Mouse (Mus musculus): ENCODE data around the gene Pold1. TPM values are rescaled to one million over a fixed set of nuclear protein-coding genes. Genes with fewer than 3 reads are reported as not detected.

The Pold1 gene
- polyA plus RNA-seq, 1 experiment: 38.4 TPM

- peak; percentile 94 for DNase-seq (ENCODE audit: low read depth)
- TF ChIP-seq CTCF (IDR thresholded peaks at IDR 0.05; ENCODE audit: borderline replicate concordance, extremely low read depth, insufficient read depth, insufficient read length): peak; percentile 77
- no peak for TF ChIP-seq POLR2A (IDR thresholded peaks at IDR 0.05; ENCODE audit: borderline replicate concordance, extremely low read depth, insufficient read depth, insufficient read length, poor library complexity, severe bottlenecking)
Measured at GRCm38 (mm10) chr7:44560435-44561400, 12.1 kb upstream of the Pold1 start.

- DNase-seq (ENCODE audit: low read depth): no peak
- TF ChIP-seq POLR2A (IDR thresholded peaks at IDR 0.05; ENCODE audit: borderline replicate concordance, extremely low read depth, insufficient read depth, insufficient read length, poor library complexity, severe bottlenecking): no peak
- TF ChIP-seq CTCF (IDR thresholded peaks at IDR 0.05; ENCODE audit: borderline replicate concordance, extremely low read depth, insufficient read depth, insufficient read length): no peak
Measured at GRCm38 (mm10) chr7:44557629-44558028, 9.0 kb upstream of the Pold1 start.

- peak; percentile 98 for DNase-seq (ENCODE audit: low read depth)
- TF ChIP-seq CTCF (IDR thresholded peaks at IDR 0.05; ENCODE audit: borderline replicate concordance, extremely low read depth, insufficient read depth, insufficient read length) (peak; percentile 9; the same call in 1 of the 2 replicates), POLR2A (IDR thresholded peaks at IDR 0.05; ENCODE audit: borderline replicate concordance, extremely low read depth, insufficient read depth, insufficient read length, poor library complexity, severe bottlenecking) (peak; percentile 25; the same call in 1 of the 2 replicates)
Measured at GRCm38 (mm10) chr7:44553826-44554225, 5.2 kb upstream of the Pold1 start, which contains the start of gene Nr1h2. Nr1h2 (minus strand) TSS chr7:44553951.

- TF ChIP-seq POLR2A (IDR thresholded peaks at IDR 0.05; ENCODE audit: borderline replicate concordance, extremely low read depth, insufficient read depth, insufficient read length, poor library complexity, severe bottlenecking): no peak
- no peak for TF ChIP-seq CTCF (IDR thresholded peaks at IDR 0.05; ENCODE audit: borderline replicate concordance, extremely low read depth, insufficient read depth, insufficient read length)
- peak; percentile 94 for DNase-seq (ENCODE audit: low read depth)
Measured at GRCm38 (mm10) chr7:44553196-44553764, 4.6 kb upstream of the Pold1 start.

GRCm38 (mm10) chr7:44552141-44552908, 3.7 kb upstream of the Pold1 start:
- no peak for DNase-seq (ENCODE audit: low read depth)
- no peak for TF ChIP-seq CTCF (IDR thresholded peaks at IDR 0.05; ENCODE audit: borderline replicate concordance, extremely low read depth, insufficient read depth, insufficient read length)
- no peak for TF ChIP-seq POLR2A (IDR thresholded peaks at IDR 0.05; ENCODE audit: borderline replicate concordance, extremely low read depth, insufficient read depth, insufficient read length, poor library complexity, severe bottlenecking)

- DNase-seq (ENCODE audit: low read depth): no peak
- TF ChIP-seq CTCF (IDR thresholded peaks at IDR 0.05; ENCODE audit: borderline replicate concordance, extremely low read depth, insufficient read depth, insufficient read length): no peak
- no peak for TF ChIP-seq POLR2A (IDR thresholded peaks at IDR 0.05; ENCODE audit: borderline replicate concordance, extremely low read depth, insufficient read depth, insufficient read length, poor library complexity, severe bottlenecking)
Measured at GRCm38 (mm10) chr7:44551731-44552130, 3.1 kb upstream of the Pold1 start.

GRCm38 (mm10) chr7:44551301-44551700, 2.7 kb upstream of the Pold1 start:
- DNase-seq (ENCODE audit: low read depth): no peak
- no peak for TF ChIP-seq CTCF (IDR thresholded peaks at IDR 0.05; ENCODE audit: borderline replicate concordance, extremely low read depth, insufficient read depth, insufficient read length)
- no peak for TF ChIP-seq POLR2A (IDR thresholded peaks at IDR 0.05; ENCODE audit: borderline replicate concordance, extremely low read depth, insufficient read depth, insufficient read length, poor library complexity, severe bottlenecking)

GRCm38 (mm10) chr7:44550409-44550678, 1.7 kb upstream of the Pold1 start:
- no peak for TF ChIP-seq POLR2A (IDR thresholded peaks at IDR 0.05; ENCODE audit: borderline replicate concordance, extremely low read depth, insufficient read depth, insufficient read length, poor library complexity, severe bottlenecking)
- no peak for TF ChIP-seq CTCF (IDR thresholded peaks at IDR 0.05; ENCODE audit: borderline replicate concordance, extremely low read depth, insufficient read depth, insufficient read length)
- DNase-seq (ENCODE audit: low read depth): no peak

GRCm38 (mm10) chr7:44549621-44550408, 1.2 kb upstream of the Pold1 start:
- no peak for TF ChIP-seq POLR2A (IDR thresholded peaks at IDR 0.05; ENCODE audit: borderline replicate concordance, extremely low read depth, insufficient read depth, insufficient read length, poor library complexity, severe bottlenecking)
- no peak for TF ChIP-seq CTCF (IDR thresholded peaks at IDR 0.05; ENCODE audit: borderline replicate concordance, extremely low read depth, insufficient read depth, insufficient read length)
- DNase-seq (ENCODE audit: low read depth): no peak

GRCm38 (mm10) chr7:44547725-44548124, 924 bp downstream of the Pold1 start:
- no peak for DNase-seq (ENCODE audit: low read depth)
- TF ChIP-seq CTCF (IDR thresholded peaks at IDR 0.05; ENCODE audit: borderline replicate concordance, extremely low read depth, insufficient read depth, insufficient read length) (no peak), POLR2A (IDR thresholded peaks at IDR 0.05; ENCODE audit: borderline replicate concordance, extremely low read depth, insufficient read depth, insufficient read length, poor library complexity, severe bottlenecking) (no peak)
